Mouse (Mus musculus): ENCODE data around the gene Rdh16f1. TPM values are rescaled to one million over a fixed set of nuclear protein-coding genes. Genes with fewer than 3 reads are reported as not detected.
"Not testable (repeated sequence)": the region's sequence is repeated elsewhere in the genome, so short reads cannot be mapped to it uniquely, and the experiment has no call there.

Rdh16f1 gene
- polyA plus RNA-seq, 1 experiment from 2014 or later = 0.17 TPM

- not testable (repeated sequence) for H3K27ac ChIP-seq (replicated peaks); H3K27me3 ChIP-seq; H3K36me3 ChIP-seq (replicated peaks); H3K4me3 ChIP-seq (replicated peaks); H3K9me3 ChIP-seq (replicated peaks); H3K4me1 ChIP-seq (replicated peaks); ATAC-seq (ENCODE audit: insufficient read depth); H3K9ac ChIP-seq; H3K4me2 ChIP-seq
- 83% methylated on average over 1 of the region's 1 CpGs for WGBS (ENCODE audit: insufficient replicate concordance)
Observed at GRCm38 (mm10) chr10:127834186-127834585, 74.6 kb downstream of the Rdh16f1 start.

- H3K4me3 ChIP-seq (replicated peaks) = no peak overlapping the region
Observed at GRCm38 (mm10) chr10:127835292-127835691, 75.7 kb downstream of the Rdh16f1 start.

GRCm38 (mm10) chr10:127837793-127838192 is 78.2 kb downstream of the Rdh16f1 start:
- H3K4me2 ChIP-seq; H3K4me1 ChIP-seq (replicated peaks); H3K9me3 ChIP-seq (replicated peaks); H3K9ac ChIP-seq; H3K36me3 ChIP-seq (replicated peaks); ATAC-seq (ENCODE audit: insufficient read depth); H3K27me3 ChIP-seq; H3K4me3 ChIP-seq (replicated peaks); H3K27ac ChIP-seq (replicated peaks): not testable (repeated sequence)
- WGBS (ENCODE audit: insufficient replicate concordance) = 75% methylated on average over 5 of the region's 5 CpGs

More at GRCm38 (mm10) chr10:127835292-127835691, 75.7 kb downstream of the Rdh16f1 start:
- no peak for ATAC-seq (ENCODE audit: insufficient read depth)
- no peak overlapping the region for H3K9ac ChIP-seq
- no peak overlapping the region for H3K27ac ChIP-seq (replicated peaks)
- no peaks in the 10 kb centered on the region for H3K9me3 ChIP-seq (replicated peaks)
- no peaks in the 10 kb centered on the region for H3K27me3 ChIP-seq
- WGBS (ENCODE audit: insufficient replicate concordance) = 67% methylated on average over 5 of the region's 5 CpGs
- no peaks in the 10 kb centered on the region for H3K36me3 ChIP-seq (replicated peaks)
- no peak overlapping the region for H3K4me2 ChIP-seq
- H3K4me1 ChIP-seq (replicated peaks) = no peaks in the 10 kb centered on the region

GRCm38 (mm10) chr10:127838539-127838938 is 79.0 kb downstream of the Rdh16f1 start:
- Histone ChIP-seq H3K27ac (replicated peaks) (no peak overlapping the region), H3K4me3 (replicated peaks) (no peak overlapping the region), H3K9me3 (replicated peaks) (no peaks in the 10 kb centered on the region), H3K36me3 (replicated peaks) (no peaks in the 10 kb centered on the region), H3K4me1 (replicated peaks) (no peaks in the 10 kb centered on the region), H3K9ac (no peak overlapping the region), H3K27me3 (no peaks in the 10 kb centered on the region), H3K4me2 (no peak overlapping the region)
- 47% methylated on average over 2 of the region's 2 CpGs for WGBS (ENCODE audit: insufficient replicate concordance)
- no peak for ATAC-seq (ENCODE audit: insufficient read depth)

- Histone ChIP-seq H3K9ac (no peak overlapping the region), H3K9me3 (replicated peaks) (no peaks in the 10 kb centered on the region), H3K4me3 (replicated peaks) (no peak overlapping the region), H3K4me2 (no peak overlapping the region), H3K4me1 (replicated peaks) (no peaks in the 10 kb centered on the region), H3K27me3 (no peaks in the 10 kb centered on the region), H3K27ac (replicated peaks) (no peak overlapping the region), H3K36me3 (replicated peaks) (no peaks in the 10 kb centered on the region)
- no peak for ATAC-seq (ENCODE audit: insufficient read depth)
- 38% methylated on average over 2 of the region's 2 CpGs for WGBS (ENCODE audit: insufficient replicate concordance)
Observed at GRCm38 (mm10) chr10:127840776-127841175, 81.2 kb downstream of the Rdh16f1 start.

Other genes with a start within 250 kb of the Rdh16f1 start
- 20.7 and 42.1 TPM in 2 replicates for gene Ndufa4l2, start 244.8 kb upstream of the Rdh16f1 start, polyA plus RNA-seq (2015; fragmentation: Nextera tagmentation; extraction: Ambion mirVana)
- 138 and 159 TPM in 2 replicates for gene Shmt2, start 237.3 kb upstream of the Rdh16f1 start, polyA plus RNA-seq (2015; fragmentation: Nextera tagmentation; extraction: Ambion mirVana)
- gene Nxph4, start 225.2 kb upstream of the Rdh16f1 start, polyA plus RNA-seq (2015; fragmentation: Nextera tagmentation; extraction: Ambion mirVana) = 0.07 TPM in 1 of 2 replicates, not detected in the other
- gene Lrp1, start 138.6 kb upstream of the Rdh16f1 start, polyA plus RNA-seq (2015; fragmentation: Nextera tagmentation; extraction: Ambion mirVana) = 23.2 and 31.1 TPM in 2 replicates
- 14.3 and 15.6 TPM in 2 replicates for gene Stat6, start 116.8 kb upstream of the Rdh16f1 start, polyA plus RNA-seq (2015; fragmentation: Nextera tagmentation; extraction: Ambion mirVana)
- 5.3 and 5.7 TPM in 2 replicates for gene Nemp1, start 92.9 kb upstream of the Rdh16f1 start, polyA plus RNA-seq (2015; fragmentation: Nextera tagmentation; extraction: Ambion mirVana)
- gene Nab2, start 91.2 kb upstream of the Rdh16f1 start, polyA plus RNA-seq (2015; fragmentation: Nextera tagmentation; extraction: Ambion mirVana) = 2.9 and 3.5 TPM in 2 replicates
- 0.08 and 0.12 TPM in 2 replicates for gene Myo1a, start 54.6 kb upstream of the Rdh16f1 start, polyA plus RNA-seq (2015; fragmentation: Nextera tagmentation; extraction: Ambion mirVana)
- gene Tac2, start 35.3 kb upstream of the Rdh16f1 start, polyA plus RNA-seq (2015; fragmentation: Nextera tagmentation; extraction: Ambion mirVana) = 15.3 and 18.4 TPM in 2 replicates
- 0.82 and 0.97 TPM in 2 replicates for gene Zbtb39, start 20.2 kb upstream of the Rdh16f1 start, polyA plus RNA-seq (2015; fragmentation: Nextera tagmentation; extraction: Ambion mirVana)
- 12.0 and 13.7 TPM in 2 replicates for gene Gpr182, start 8.1 kb upstream of the Rdh16f1 start, polyA plus RNA-seq (2015; fragmentation: Nextera tagmentation; extraction: Ambion mirVana)
- gene Rdh1, start 66 bp upstream of the Rdh16f1 start, polyA plus RNA-seq (2015; fragmentation: Nextera tagmentation; extraction: Ambion mirVana) = 0.17 and 0.22 TPM in 2 replicates
- not detected in 2 replicates for gene Rdh9, start 16.6 kb downstream of the Rdh16f1 start, polyA plus RNA-seq (2015; fragmentation: Nextera tagmentation; extraction: Ambion mirVana)
- gene Rdh16, start 41.4 kb downstream of the Rdh16f1 start, polyA plus RNA-seq (2015; fragmentation: Nextera tagmentation; extraction: Ambion mirVana) = 0.03 TPM in 1 of 2 replicates, not detected in the other
- gene Rdh19, start 90.1 kb downstream of the Rdh16f1 start, polyA plus RNA-seq (2015; fragmentation: Nextera tagmentation; extraction: Ambion mirVana) = 0.05 TPM in 1 of 2 replicates, not detected in the other
- 0.29 and 0.68 TPM in 2 replicates for gene Rdh16f2, start 106.7 kb downstream of the Rdh16f1 start, polyA plus RNA-seq (2015; fragmentation: Nextera tagmentation; extraction: Ambion mirVana)
- gene Rdh7, start 129.0 kb downstream of the Rdh16f1 start, polyA plus RNA-seq (2015; fragmentation: Nextera tagmentation; extraction: Ambion mirVana) = 8.8 and 15.7 TPM in 2 replicates
- gene Sdr9c7, start 138.7 kb downstream of the Rdh16f1 start, polyA plus RNA-seq (2015; fragmentation: Nextera tagmentation; extraction: Ambion mirVana) = not detected in 2 replicates
- gene Hsd17b6, start 247.8 kb downstream of the Rdh16f1 start, polyA plus RNA-seq (2015; fragmentation: Nextera tagmentation; extraction: Ambion mirVana) = 0.09 and 0.13 TPM in 2 replicates